Mouse (Mus musculus): Measurements from ENCODE around the gene AC140267.1.

AC140267.1 gene

GRCm38 (mm10) chr15:80263610-80264575 is 28.3 kb downstream of the AC140267.1 start, which contains the start of gene Rps19bp1:
Gene Rps19bp1, minus strand, starts transcription at chr15:80264315.
- peak; percentile 83 to 89 for DNase-seq (ENCODE audit: low spot score in 2 of 2)

- DNase-seq (ENCODE audit: low spot score in 2 of 2), result peak; percentile 28 to 68
These were observed 30.6 kb downstream of the AC140267.1 start for GRCm38 (mm10) chr15:80266281-80266680.

GRCm38 (mm10) chr15:80271858-80272396 is 36.3 kb downstream of the AC140267.1 start:
- DNase-seq (ENCODE audit: low spot score in 2 of 2), result no peak

- DNase-seq (ENCODE audit: low spot score in 2 of 2), result no peak
These were observed 41.5 kb downstream of the AC140267.1 start for GRCm38 (mm10) chr15:80277107-80277506.

GRCm38 (mm10) chr15:80277625-80278024 is 42.0 kb downstream of the AC140267.1 start:
- peak in 1 of 2 experiments; percentile 67 for DNase-seq (ENCODE audit: low spot score in 2 of 2)

GRCm38 (mm10) chr15:80278121-80278759 is 42.6 kb downstream of the AC140267.1 start:
- DNase-seq (ENCODE audit: low spot score in 2 of 2), result no peak

GRCm38 (mm10) chr15:80279053-80279452 is 43.4 kb downstream of the AC140267.1 start:
- no peak for DNase-seq (ENCODE audit: low spot score in 2 of 2)

- DNase-seq (ENCODE audit: low spot score in 2 of 2), result peak in 1 of 2 experiments; percentile 51
These were observed 45.0 kb downstream of the AC140267.1 start for GRCm38 (mm10) chr15:80280646-80281045.

All from thymus, postnatal 10 days (tissue).